Mouse (Mus musculus) CD4-positive, CD25-positive, alpha-beta regulatory T cell, adult 4 months (primary cell): ENCODE measurements around the gene Atp8b5. TPM values are rescaled to one million over a fixed set of nuclear protein-coding genes. Genes with fewer than 3 reads are reported as not detected.

ENCODE experiments used
- ATAC-seq: one replicate; pipeline ENCODE4 v1.8.0; 2017
- polyA plus RNA-seq, 2 experiments: library from polyadenylated mRNA; unstranded; fragments of 100-300 nt; shearing (Covaris generic); gene quantifications; one replicate each; pipeline ENCODE4 v1.2.1; 2017

Atp8b5 gene
- not detected for polyA plus RNA-seq

- ATAC-seq: peak; percentile 56
These were observed at the start of gene Atp8b5 for GRCm38 (mm10) chr4:43266623-43267322. TSS of gene Atp8b5 (plus strand) at chr4:43267159.

- no peak for ATAC-seq
These were observed 49.0 kb upstream of the Atp8b5 start for GRCm38 (mm10) chr4:43217997-43218396.

GRCm38 (mm10) chr4:43231821-43232220 lies 35.1 kb upstream of the Atp8b5 start:
- no peak for ATAC-seq

GRCm38 (mm10) chr4:43232985-43233384 lies 34.0 kb upstream of the Atp8b5 start:
- ATAC-seq: no peak

DNA sequence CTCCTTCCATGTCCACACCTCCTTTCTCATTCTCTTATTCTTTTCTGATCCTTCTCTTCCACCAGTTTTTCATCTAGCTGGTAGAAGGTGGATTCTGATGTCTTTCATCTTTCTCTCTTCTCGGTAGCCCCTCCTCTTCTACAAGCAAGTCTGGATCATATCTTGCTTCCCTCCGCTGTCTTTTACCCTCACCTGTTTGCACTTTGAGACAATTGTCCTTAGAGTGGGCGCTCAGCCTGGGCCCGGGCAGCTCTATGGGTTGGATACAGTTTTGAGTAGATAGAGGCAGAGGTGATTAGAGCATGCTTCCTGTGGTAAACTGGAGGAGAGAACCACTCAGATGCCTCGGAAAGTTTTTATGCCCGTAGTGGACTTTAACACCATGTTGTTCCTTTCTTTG lies 33.5 kb upstream of the Atp8b5 start:
- no peak for ATAC-seq

DNA sequence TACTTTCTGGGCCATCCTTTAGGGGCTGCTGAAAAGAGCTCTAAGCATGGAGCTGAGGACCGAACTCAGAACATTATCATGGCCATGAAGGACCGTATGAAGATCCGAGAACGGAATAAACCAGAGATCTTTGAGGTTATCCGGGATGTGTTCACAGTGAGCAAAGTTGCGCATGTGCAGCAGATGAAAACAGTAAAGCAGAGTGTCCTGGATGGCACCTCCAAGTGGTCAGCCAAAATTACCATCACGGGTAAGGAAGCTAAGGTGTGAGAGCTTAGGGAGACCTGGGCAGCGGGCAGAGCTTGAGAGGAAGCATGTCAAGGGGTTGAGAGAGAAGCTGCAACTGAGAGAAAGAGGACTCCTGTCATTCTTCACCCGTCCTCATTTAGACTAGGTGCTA lies 30.1 kb upstream of the Atp8b5 start:
- no peak for ATAC-seq

- ATAC-seq: no peak
These were observed 26.2 kb upstream of the Atp8b5 start for GRCm38 (mm10) chr4:43240716-43241115.

DNA sequence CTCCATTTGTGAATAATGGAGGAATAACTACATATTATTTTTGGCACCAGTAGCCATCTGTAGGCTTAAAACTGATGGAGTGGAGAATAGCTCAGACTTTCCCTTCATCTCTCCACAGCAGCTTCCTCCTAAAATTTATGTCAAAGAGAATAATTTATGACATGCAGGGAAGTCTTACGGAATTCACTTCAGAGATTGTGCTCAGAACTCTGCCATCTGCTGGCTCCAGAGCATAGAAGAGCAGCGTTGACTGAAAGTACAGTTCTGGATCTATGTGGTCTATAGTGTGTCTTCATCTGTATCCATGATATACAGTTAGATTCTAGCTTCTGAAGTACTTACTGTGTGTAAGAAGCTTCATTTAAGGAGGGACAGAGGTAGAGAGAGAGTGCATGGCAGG lies 22.9 kb upstream of the Atp8b5 start:
- ATAC-seq: no peak

- ATAC-seq: no peak
These were observed 21.2 kb upstream of the Atp8b5 start for GRCm38 (mm10) chr4:43245776-43246175.

GRCm38 (mm10) chr4:43248026-43248425 lies 18.9 kb upstream of the Atp8b5 start:
- ATAC-seq: no peak

DNA sequence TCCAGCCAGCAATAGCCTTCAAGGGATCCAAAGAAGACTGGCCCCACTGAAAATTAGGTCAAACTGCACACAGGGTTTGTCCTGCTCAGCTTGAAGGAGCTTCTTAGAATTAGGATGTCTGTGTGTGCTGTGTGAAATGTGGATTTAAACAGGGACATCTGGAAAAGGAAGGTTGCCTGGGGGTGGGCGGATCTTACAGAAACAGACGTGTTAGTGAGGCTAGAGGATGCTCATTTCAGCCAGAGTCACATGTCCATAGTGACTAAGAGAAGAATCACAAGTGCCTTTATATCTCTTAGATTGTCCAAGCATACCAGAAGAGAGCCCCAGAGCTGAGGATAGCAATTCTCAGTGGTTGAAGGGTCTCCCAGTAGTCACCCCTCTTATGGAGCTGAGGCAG lies 18.1 kb upstream of the Atp8b5 start:
- ATAC-seq: no peak

- ATAC-seq: no peak
These were observed 15.7 kb upstream of the Atp8b5 start for GRCm38 (mm10) chr4:43251269-43251668.

GRCm38 (mm10) chr4:43257040-43257439 lies 9.9 kb upstream of the Atp8b5 start:
- no peak for ATAC-seq

DNA sequence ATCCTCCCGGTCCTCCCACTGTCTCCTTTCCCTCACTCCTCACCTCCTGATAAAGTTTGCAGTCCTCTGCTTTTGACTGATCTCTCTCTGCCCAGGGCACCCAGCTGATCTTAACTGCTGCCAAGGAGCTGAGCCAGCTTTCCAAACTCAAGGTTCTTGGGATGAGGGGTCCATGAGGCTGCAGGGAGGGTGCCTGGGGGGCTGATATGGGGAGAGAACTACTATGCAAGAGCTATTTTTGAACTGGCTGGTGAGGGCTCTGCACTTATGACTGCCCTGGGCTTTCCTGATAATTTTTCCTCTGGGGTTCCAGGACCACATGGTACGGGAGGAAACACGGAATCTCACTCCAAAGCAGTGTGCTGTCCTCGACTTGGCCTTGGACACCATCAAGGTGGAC lies 8.4 kb upstream of the Atp8b5 start:
- ATAC-seq: no peak

DNA sequence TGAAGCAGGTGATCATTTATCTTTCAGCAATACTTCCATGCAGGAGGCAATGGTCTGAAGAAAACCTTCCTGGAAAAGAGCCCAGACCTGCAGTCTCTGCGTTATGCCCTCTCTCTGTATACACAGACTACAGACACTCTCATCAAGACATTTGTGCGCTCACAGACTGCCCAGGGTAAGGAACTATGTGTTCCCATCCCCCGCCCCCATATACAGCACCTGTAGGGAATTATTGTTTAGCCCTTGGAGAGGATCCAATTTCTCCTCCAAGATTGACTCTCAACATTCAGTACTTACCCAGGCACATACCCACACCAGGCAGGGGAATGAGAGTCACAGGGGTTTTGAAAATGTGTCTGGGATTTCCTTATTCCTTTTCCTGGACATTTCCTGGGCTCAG lies 7.5 kb upstream of the Atp8b5 start:
- ATAC-seq: no peak

DNA sequence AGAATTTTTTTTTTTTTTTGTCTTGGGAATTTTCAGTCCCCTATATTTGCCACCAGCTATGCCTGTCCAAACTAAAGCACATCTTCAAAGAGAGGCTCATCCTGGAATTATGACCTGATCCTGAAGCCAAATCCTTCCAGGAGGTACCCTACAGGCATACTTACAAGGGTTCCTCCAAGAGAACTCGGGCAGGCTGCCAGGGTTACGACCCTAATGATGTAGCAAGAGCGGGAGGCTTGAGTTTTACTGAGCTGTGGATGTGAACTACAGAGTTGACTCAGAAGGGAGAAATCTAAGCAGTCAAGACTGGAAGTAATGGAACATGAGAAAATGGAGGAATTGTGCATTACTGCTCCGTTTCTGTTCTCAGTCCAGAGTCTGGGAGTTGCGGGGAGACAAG lies 6.9 kb upstream of the Atp8b5 start:
- no peak for ATAC-seq

DNA sequence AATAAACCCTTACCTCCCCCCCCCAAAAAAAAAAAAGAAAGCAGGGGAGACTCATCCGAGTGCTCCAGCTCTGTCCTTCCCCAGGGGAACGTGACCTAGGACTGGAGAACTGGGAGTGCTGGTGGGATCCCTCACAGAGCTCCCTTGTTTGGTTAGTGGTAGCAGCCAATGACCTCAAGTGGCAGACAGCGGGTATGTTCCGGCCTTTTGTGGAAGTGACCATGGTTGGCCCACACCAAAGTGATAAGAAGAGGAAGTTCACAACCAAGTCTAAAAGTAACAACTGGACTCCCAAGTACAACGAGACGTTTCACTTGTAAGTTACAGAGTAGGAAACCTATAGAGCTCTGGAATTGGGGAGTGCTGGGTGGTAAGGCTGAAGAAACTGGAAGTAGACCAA lies 4.1 kb upstream of the Atp8b5 start:
- ATAC-seq: no peak

GRCm38 (mm10) chr4:43266146-43266545 lies 813 bp upstream of the Atp8b5 start:
- ATAC-seq: no peak

DNA sequence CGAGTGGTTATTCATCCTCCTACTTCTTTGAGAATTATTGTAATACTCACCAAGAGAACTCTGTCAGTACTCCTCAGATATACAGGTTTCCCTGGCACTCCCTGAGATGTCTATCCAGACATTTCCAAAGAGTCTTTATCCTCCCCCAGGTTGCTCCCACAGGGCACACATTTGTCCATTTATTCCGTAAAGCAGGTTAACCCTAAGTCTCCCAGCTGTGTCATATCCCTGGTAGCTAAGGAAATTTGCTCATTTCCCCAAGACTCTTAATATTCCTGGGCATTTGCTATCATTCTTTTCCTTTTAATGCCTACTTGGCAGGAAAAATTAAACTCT lies 332 bp downstream of the Atp8b5 start:
- ATAC-seq: no peak

GRCm38 (mm10) chr4:43285476-43285875 lies 18.5 kb downstream of the Atp8b5 start:
- ATAC-seq: no peak

DNA sequence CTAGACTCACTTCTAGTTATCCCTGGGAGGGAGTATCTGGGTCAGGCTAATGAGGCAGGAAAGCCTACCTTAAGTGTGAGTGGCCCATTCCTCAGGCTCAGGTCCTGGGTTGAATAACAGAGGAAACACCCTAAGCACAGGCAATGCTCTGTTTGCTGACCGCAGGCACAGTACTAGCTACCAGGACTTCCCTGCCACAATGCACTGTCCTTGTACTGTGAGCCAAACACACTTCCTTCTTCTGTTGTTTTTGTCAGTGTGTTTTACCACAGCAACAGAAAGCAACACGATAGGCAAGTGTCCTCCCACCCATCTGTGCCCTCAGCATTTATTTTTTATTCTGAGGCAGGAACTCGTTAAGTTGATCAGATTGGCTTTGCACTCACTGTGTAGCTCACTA lies 20.3 kb downstream of the Atp8b5 start:
- no peak for ATAC-seq

DNA sequence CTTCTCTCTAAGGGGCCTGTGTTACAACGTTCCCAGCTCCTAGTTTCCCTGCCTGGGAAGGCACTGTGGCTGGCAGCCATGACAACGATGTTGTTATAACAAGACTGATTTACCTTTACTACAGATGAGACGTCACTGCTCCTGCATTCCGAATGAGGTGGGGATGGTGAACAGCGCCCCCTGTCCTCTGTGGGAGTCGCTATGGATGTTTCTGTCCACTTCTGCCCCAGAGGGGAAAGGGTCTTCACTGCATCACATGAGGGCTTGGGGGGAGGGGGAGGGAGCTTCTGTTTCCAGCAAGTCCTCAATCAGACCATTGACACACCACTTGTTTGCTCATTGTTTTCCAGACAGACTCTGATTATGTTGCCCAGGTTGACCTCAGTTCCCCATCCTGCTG lies 27.0 kb downstream of the Atp8b5 start:
- ATAC-seq: no peak

DNA sequence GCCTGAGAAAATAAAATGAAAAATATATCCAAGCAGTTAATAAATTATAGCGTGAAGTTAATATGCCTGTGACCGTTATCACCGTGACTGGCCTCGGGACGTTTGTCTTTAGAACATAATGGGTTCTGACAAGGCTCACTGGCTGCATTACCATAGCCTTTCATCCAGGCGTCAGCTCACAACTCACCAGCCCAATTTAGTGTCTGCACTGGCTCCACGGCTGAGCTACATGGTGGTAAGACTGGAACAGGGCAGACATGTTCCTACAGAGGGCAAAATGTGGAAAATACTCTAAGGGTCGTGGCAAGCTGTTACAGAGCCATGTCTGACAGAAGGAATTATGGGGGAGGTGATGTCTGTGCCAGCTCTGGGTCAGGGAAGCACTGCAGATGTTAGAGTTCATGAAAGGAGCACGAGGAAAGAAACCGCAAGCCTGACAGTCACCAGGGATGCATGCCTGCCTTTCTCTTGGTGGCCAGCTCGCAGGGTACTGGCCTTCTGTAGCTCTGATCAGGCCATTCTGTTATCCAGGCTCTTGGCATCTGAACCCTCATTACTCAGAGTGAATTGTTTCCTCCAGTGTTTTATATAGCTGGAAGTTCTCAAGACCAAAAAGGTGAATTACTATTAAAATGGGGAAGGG lies 42.9 kb downstream of the Atp8b5 start:
- no peak for ATAC-seq

DNA sequence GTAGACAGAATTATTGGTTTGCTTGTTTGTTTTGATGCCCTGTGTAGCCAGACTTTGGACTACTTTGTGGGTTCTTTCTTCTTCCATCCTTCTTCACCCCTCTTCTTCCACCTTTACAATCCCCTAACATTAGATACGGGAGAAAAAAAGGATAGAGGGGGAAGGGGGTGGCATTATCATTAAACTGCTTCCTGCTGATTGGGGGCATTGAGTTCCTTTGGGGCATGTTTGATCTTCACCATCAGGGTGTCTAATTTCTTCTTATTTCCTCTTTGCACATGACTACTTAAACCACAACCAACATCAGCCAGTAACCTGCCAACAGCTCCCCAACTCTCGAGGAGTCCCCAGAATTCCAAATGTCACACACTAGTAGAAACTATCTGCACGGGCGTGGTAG lies 54.6 kb downstream of the Atp8b5 start:
- no peak for ATAC-seq

DNA sequence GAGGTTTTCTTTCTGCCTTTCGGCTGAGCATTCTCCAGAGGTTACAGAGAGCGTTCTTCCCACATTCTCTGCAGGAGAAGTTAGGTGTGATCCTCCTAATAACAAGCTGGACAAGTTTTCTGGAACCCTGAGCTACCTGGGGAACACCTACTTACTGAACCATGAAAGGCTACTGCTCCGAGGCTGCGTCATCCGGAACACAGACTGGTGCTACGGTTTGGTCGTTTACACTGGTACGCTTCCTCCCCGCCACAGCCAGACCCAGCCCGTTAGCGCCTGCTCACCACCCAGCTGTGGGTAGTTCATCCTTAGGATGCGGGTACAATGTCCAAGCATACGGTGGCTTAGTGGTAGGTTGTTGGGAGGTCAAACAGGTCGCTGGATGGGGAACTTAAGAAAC lies 55.4 kb downstream of the Atp8b5 start:
- ATAC-seq: no peak
